Mouse (Mus musculus): ENCODE data around the gene Tpcn1. TPM values are rescaled to one million over a fixed set of nuclear protein-coding genes. Genes with fewer than 3 reads are reported as not detected.

Gene Tpcn1
- total RNA-seq, 4 experiments from 2014 or later, result 34.8 to 36.7 (median 36.3) TPM

DNA sequence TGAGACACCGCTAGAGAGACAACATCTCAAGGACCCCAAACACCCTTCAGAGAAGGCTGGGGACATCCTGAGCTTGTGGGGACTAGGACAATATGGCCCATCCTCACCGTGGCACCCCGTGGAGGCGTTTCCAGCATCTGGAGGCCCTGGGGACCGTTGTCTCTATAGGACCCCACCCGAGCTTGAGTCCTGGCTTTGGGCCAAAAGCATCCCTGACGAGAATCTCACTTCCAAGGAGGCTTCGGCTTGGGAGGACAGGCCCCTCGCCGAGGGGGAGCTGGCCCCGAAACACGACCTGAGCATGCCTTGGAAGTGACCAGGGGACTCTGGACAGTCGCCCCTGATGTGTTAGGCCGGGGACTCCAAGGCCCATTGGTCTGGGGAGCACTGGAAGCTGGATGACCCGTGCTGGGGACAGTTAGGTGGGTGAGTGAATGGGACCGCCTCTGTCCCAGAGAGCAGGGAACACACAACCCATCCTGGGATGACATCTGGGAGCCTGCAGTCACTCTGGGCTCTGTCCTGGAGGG lies 20.8 kb upstream of the Tpcn1 start:
- DNase-seq (ENCODE audit: low spot score), result no peak

- DNase-seq (ENCODE audit: low spot score), result no peak
These were observed 18.9 kb upstream of the Tpcn1 start for GRCm38 (mm10) chr5:120607335-120607734.

- DNase-seq (ENCODE audit: low spot score), result no peak
These were observed 18.2 kb upstream of the Tpcn1 start for GRCm38 (mm10) chr5:120606590-120607200.

DNA sequence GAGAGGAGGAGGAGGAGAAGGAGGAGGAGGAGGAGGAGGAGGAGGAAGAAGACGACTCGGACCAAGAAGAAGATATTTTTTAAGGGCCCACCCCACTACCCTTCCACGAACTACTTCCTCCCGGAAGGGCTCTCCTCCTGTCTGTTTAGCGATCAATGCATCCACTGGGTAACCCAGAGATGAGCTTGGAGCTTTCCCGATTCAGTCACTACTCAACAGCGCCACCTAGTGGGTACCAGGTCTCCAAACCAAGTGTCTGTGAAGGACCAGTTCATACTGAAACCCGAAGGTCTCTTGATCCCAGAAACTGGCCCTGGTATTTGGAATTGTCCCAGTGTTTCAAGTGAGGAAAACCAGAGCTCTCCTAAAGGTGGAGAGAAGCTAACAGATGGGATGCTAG lies 17.2 kb upstream of the Tpcn1 start:
- peak; percentile 91 for DNase-seq (ENCODE audit: low spot score)

GRCm38 (mm10) chr5:120605241-120605661 lies 16.8 kb upstream of the Tpcn1 start:
- no peak for DNase-seq (ENCODE audit: low spot score)

- DNase-seq (ENCODE audit: low spot score), result peak; percentile 79
These were observed 16.4 kb upstream of the Tpcn1 start for GRCm38 (mm10) chr5:120604839-120605238.

- DNase-seq (ENCODE audit: low spot score), result no peak
These were observed 15.0 kb upstream of the Tpcn1 start for GRCm38 (mm10) chr5:120603515-120603914.

- DNase-seq (ENCODE audit: low spot score), result no peak
These were observed 13.7 kb upstream of the Tpcn1 start for GRCm38 (mm10) chr5:120602210-120602609.

- DNase-seq (ENCODE audit: low spot score), result no peak
These were observed 12.6 kb upstream of the Tpcn1 start for GRCm38 (mm10) chr5:120600946-120601668.

- no peak for DNase-seq (ENCODE audit: low spot score)
These were observed 11.2 kb upstream of the Tpcn1 start for GRCm38 (mm10) chr5:120599625-120600024.

DNA sequence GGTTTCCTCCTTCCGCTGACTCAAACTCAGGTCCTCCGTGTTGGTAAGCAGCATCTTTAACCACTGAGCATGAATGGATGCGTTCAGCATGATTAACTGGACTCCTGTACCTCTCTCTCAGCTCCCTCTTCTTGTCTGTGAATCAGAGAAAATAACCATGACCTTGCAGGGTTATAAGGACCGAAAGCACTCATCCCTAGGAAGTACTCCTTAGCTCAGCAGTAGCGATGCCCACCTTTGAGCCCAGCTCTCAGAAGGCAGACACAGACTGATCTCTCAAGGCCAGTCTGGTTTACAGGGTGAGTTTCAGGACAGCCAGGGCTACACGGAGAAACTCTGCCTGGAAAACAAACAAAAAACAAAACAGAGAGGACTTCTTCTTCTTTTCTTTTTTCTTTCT lies 6.0 kb upstream of the Tpcn1 start:
- no peak for DNase-seq (ENCODE audit: low spot score)

GRCm38 (mm10) chr5:120592141-120592540 lies 3.7 kb upstream of the Tpcn1 start:
- DNase-seq (ENCODE audit: low spot score), result no peak

- DNase-seq (ENCODE audit: low spot score), result no peak
These were observed 2.0 kb upstream of the Tpcn1 start for GRCm38 (mm10) chr5:120590356-120591010.

DNA sequence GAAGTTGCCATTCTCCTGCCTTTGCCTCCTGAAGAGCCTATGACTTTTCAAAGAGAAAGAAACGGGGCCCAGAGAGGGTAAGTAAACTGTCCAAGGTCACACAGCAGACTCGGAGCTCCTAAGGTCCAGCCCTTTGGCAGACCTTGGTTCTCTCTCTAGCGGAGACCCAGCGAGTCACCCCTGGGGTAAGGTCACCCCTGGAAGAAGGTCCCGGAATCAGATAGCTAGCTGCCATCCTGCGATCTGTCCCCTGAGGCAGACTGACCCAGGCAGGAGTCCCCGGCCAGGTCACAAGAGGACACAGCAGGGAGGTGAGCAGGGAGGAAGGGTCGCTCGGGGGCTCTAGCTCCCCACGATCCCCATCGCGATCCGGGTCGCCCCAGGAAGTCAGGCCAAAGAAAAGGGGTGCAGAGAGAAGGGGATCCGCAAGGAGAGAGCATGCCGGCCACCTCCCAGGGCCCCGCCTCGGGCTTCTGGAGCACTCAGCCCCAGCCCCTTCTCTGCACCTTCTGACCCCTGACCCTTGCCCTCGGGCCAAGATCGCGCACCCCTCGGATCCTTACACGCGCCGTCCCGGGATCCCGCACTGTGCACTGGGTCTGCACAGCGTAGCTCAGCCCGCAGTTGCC lies 419 bp downstream of the Tpcn1 start:
- DNase-seq (ENCODE audit: low spot score), result no peak

DNA sequence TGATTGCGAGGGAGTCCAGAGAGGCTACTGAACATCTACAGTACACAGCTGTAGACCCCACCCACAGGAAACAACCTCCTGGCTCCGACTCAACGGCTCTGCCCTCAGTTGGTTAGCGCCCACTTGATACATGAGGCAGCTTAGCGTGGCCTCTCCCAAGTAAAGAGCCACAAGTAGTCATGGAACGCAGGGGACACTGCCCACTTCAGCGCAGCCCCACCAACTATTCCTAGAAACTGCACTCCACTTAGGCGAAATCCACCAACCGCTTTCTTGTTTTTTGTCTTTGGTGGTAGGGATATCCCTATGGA lies 902 bp downstream of the Tpcn1 start:
- DNase-seq (ENCODE audit: low spot score), result peak; percentile 61

- no peak for DNase-seq (ENCODE audit: low spot score)
These were observed 1.5 kb downstream of the Tpcn1 start for GRCm38 (mm10) chr5:120586741-120587615.

DNA sequence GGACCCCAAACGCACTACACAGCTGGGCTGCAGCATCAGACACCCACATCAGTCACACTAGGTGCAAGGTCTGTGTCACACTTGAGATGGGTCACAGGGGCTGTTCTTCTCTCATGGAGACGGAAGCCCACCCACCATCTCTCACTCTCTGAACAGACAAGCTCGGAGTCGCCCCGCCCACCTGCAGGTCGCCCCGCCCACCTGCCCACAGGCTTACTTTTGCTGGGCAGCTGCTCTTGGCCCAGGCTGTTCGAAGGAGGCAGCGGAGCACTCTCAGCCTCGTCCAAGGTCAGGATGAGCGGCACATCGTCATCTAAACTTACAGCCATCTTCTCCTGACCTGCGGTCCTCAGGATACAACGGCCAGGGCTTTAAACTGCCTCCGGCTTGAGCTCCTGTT lies 3.5 kb downstream of the Tpcn1 start:
- DNase-seq (ENCODE audit: low spot score), result no peak

DNA sequence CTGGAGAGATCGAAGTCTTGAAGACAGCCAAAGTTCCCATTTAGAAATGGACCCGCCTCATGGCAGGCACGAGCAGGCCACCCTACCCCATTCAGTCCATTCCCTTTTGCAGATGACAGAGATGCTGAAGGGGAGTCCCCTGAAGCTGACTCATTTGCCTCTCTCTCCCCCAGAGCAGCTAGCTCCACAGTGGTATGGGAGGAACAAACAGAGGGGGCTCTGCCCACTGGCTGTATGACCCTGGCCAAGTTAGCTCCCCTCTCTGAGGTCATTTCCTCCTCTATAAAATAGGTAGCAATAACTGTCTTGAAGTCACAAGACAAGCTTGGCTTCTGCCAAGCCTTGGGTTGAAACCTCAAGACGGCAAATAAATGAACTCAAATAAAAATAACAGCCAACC lies 5.0 kb downstream of the Tpcn1 start:
- no peak for DNase-seq (ENCODE audit: low spot score)

DNA sequence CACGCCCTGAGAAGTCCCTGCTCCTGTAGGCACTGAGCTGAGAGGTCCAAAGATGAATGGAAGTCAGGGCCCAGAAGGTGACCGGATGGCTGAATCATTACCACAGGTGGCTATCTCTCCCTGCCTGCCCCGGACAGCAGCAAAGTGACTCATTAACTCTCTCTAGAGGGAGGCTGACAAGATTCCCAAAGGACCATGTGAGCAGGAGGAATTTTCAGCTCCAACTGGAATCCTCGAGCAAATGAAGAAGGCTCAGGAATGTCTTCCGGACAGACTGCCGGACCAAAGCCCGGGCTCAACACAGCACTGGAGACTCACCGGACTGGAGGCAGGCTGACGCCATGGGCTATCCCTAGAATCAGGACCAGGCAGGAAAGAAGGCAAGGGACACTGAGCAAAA lies 6.5 kb downstream of the Tpcn1 start:
- no peak for DNase-seq (ENCODE audit: low spot score)

GRCm38 (mm10) chr5:120579898-120580626 lies 8.4 kb downstream of the Tpcn1 start:
- DNase-seq (ENCODE audit: low spot score), result no peak

Data from heart, adult 8-10 months (tissue).